Comparison of ENCODE assay signal across 11 mouse cellular contexts in genomic region chr7:67607669-67608347, GRCm38 (mm10). TPM values are rescaled to one million over a fixed set of nuclear protein-coding genes. Genes with fewer than 3 reads are reported as not detected.
DNase-seq lines count a peak whose midpoint lies in the region; ATAC-seq lines count a peak whose summit lies in the region.
"Had no signal": no experiment of that assay in that cellular context is flagged by ENCODE, and none has a peak within 500 bp of the region (broad histone marks: within the 10 kb centered on the region; RNA-seq: fewer than 3 reads in every experiment).

No protein-coding gene starts in this region.

- H3K27me3 ChIP-seq in forebrain, embryonic 12.5 days = peaks cover 4% of the 10 kb centered on the region
- peaks cover 9% of the 10 kb centered on the region; the same call in 1 of the 2 replicates for H3K27me3 ChIP-seq in forebrain, embryonic 10.5 days (ENCODE audit: poor library complexity, severe bottlenecking)
- H3K27me3 ChIP-seq in kidney, embryonic 15.5 days = no peaks in the 10 kb centered on the region
- H3K27me3 ChIP-seq in forebrain, embryonic 15.5 days = no peaks in the 10 kb centered on the region; the same call in 1 of the 2 replicates

- H3K4me1 ChIP-seq in forebrain, embryonic 12.5 days = peaks cover 13% of the 10 kb centered on the region
- H3K4me1 ChIP-seq in forebrain, embryonic 10.5 days = peaks cover 24% of the 10 kb centered on the region
- H3K4me1 ChIP-seq in kidney, embryonic 15.5 days = peaks cover 31% of the 10 kb centered on the region
- H3K4me1 ChIP-seq in forebrain, embryonic 15.5 days = peaks cover 15% of the 10 kb centered on the region

- peak overlapping the region; percentile 3; the same call in 1 of the 2 replicates for H3K4me2 ChIP-seq in forebrain, embryonic 12.5 days
- H3K4me2 ChIP-seq in kidney, embryonic 15.5 days = no peak overlapping the region
- H3K4me2 ChIP-seq in forebrain, embryonic 15.5 days (replicated peaks) = no peak overlapping the region

- peak overlapping the region; percentile 63 for H3K27ac ChIP-seq in forebrain, embryonic 12.5 days
- no peak overlapping the region; the same call in 1 of the 2 replicates for H3K27ac ChIP-seq in forebrain, embryonic 10.5 days
- peak overlapping the region; percentile 80 for H3K27ac ChIP-seq in kidney, embryonic 15.5 days
- H3K27ac ChIP-seq in forebrain, embryonic 15.5 days (replicated peaks) = no peak overlapping the region

- H3K4me3 ChIP-seq in forebrain, embryonic 12.5 days (replicated peaks) = no peak overlapping the region
- no peak overlapping the region for H3K4me3 ChIP-seq in forebrain, embryonic 10.5 days
- no peak overlapping the region for H3K4me3 ChIP-seq in kidney, embryonic 15.5 days (replicated peaks)
- H3K4me3 ChIP-seq in forebrain, embryonic 15.5 days = no peak overlapping the region

- DNase-seq in forebrain, embryonic 10.5 days (ENCODE audit: extremely low spot score, low spot score) = no peak
- DNase-seq in kidney, adult 8-10 months = no peak
- peak; percentile 48 for DNase-seq in lung, postnatal 14 days
- no peak for DNase-seq in right cerebral cortex, postnatal 14 days
- DNase-seq: B cell, adult 2 months; kidney, postnatal 36 days; thymus, adult 18-20 months had no signal

- H3K36me3 ChIP-seq in forebrain, embryonic 12.5 days (replicated peaks) = no peaks in the 10 kb centered on the region
- no peaks in the 10 kb centered on the region for H3K36me3 ChIP-seq in forebrain, embryonic 10.5 days (replicated peaks)
- no peaks in the 10 kb centered on the region for H3K36me3 ChIP-seq in kidney, embryonic 15.5 days
- no peaks in the 10 kb centered on the region for H3K36me3 ChIP-seq in forebrain, embryonic 15.5 days

- whole genome bisulfite sequencing in forebrain, embryonic 12.5 days = 27% methylated on average over 5 of the region's 5 CpGs
- WGBS in forebrain, embryonic 10.5 days = 50% methylated on average over 5 of the region's 5 CpGs
- 47% methylated on average over 5 of the region's 5 CpGs for WGBS in kidney, embryonic 15.5 days
- WGBS in forebrain, embryonic 15.5 days = 11% methylated on average over 5 of the region's 5 CpGs

- H3K9me3 ChIP-seq in forebrain, embryonic 12.5 days = no peaks in the 10 kb centered on the region
- H3K9me3 ChIP-seq in forebrain, embryonic 10.5 days = no peaks in the 10 kb centered on the region
- no peaks in the 10 kb centered on the region for H3K9me3 ChIP-seq in kidney, embryonic 15.5 days (replicated peaks)
- H3K9me3 ChIP-seq in forebrain, embryonic 15.5 days = no peaks in the 10 kb centered on the region

- no peak overlapping the region; the same call in 1 of the 2 replicates for H3K9ac ChIP-seq in forebrain, embryonic 12.5 days
- no peak overlapping the region for H3K9ac ChIP-seq in kidney, embryonic 15.5 days
- H3K9ac ChIP-seq in forebrain, embryonic 15.5 days (replicated peaks) = no peak overlapping the region

- ATAC-seq in forebrain, embryonic 12.5 days (ENCODE audit: low FRiP score) = peak; percentile 73; the same call in 1 of the 2 replicates
- ATAC-seq in kidney, embryonic 15.5 days (replicated peaks; ENCODE audit: low FRiP score) = peak; percentile 77
- peak; percentile 80 for ATAC-seq in forebrain, embryonic 15.5 days (replicated peaks)
- no peak for ATAC-seq in megakaryocyte-erythroid progenitor cell, adult 5-6 weeks (replicated peaks; ENCODE audit: low FRiP score, low TSS enrichment, poor library complexity, severe bottlenecking)

RNA-seq across cellular contexts. Expression of gene Lrrc28, which starts 37.3 kb away (rescaled TPM):
- polyA plus RNA-seq in forebrain, embryonic 12.5 days (2016; fragmentation: Nextera tagmentation; extraction: Ambion mirVana) = 28.7 and 30.0 TPM in 2 replicates
- polyA plus RNA-seq in forebrain, embryonic 10.5 days (2016; fragmentation: Nextera tagmentation; extraction: Ambion mirVana) = 16.0 and 16.7 TPM in 2 replicates
- polyA plus RNA-seq in kidney, embryonic 15.5 days (2015; fragmentation: Nextera tagmentation; extraction: Ambion mirVana) = 15.3 and 15.7 TPM in 2 replicates
- polyA plus RNA-seq in forebrain, embryonic 15.5 days (2015; fragmentation: Nextera tagmentation; extraction: Ambion mirVana) = 29.2 and 31.0 TPM in 2 replicates
- 12.0 and 28.8 TPM in 2 replicates for total RNA-seq in megakaryocyte-erythroid progenitor cell, adult 5-6 weeks (2014; fragmentation: Nextera tagmentation)
- total RNA-seq in megakaryocyte-erythroid progenitor cell, adult 5-6 weeks (2017) = 13.3 and 15.5 TPM in 2 replicates

RNA-seq across cellular contexts. Expression of gene Ttc23, which starts 39.4 kb away (rescaled TPM):
- polyA plus RNA-seq in forebrain, embryonic 12.5 days (2016; fragmentation: Nextera tagmentation; extraction: Ambion mirVana) = 31.2 and 32.3 TPM in 2 replicates
- polyA plus RNA-seq in forebrain, embryonic 10.5 days (2016; fragmentation: Nextera tagmentation; extraction: Ambion mirVana) = 33.9 and 36.0 TPM in 2 replicates
- polyA plus RNA-seq in kidney, embryonic 15.5 days (2015; fragmentation: Nextera tagmentation; extraction: Ambion mirVana) = 30.4 and 33.1 TPM in 2 replicates
- polyA plus RNA-seq in forebrain, embryonic 15.5 days (2015; fragmentation: Nextera tagmentation; extraction: Ambion mirVana) = 8.9 and 9.4 TPM in 2 replicates
- total RNA-seq in megakaryocyte-erythroid progenitor cell, adult 5-6 weeks (2014; fragmentation: Nextera tagmentation) = 1.4 and 12.5 TPM in 2 replicates
- total RNA-seq in megakaryocyte-erythroid progenitor cell, adult 5-6 weeks (2017) = 0.95 and 3.6 TPM in 2 replicates

Comparison
In these comparisons a context has a peak if more than half of its experiments do, and no peak if none do; other contexts are left out.
1. H3K27ac ChIP-seq: peak in forebrain, embryonic 12.5 days (single experiment) and kidney, embryonic 15.5 days (single experiment); none in forebrain, embryonic 10.5 days (single experiment) and forebrain, embryonic 15.5 days (single experiment).